Mouse (Mus musculus) testis, adult 2 months (tissue): ENCODE measurements around the gene Fermt3.

ENCODE experiments used
- CTCF ChIP-seq: fragments of 200-500 bp; IDR thresholded peaks from 2 replicates; pipeline ENCODE4 v1.5.1; 2012; ENCODE audit warnings: low read depth, mild to moderate bottlenecking, inconsistent platforms, low read length, moderate library complexity; ENCODE audit not compliant: control insufficient read depth, insufficient read depth, insufficient replicate concordance
- POLR2A ChIP-seq: fragments of 200-500 bp; IDR thresholded peaks from 2 replicates; pipeline ENCODE4 v1.6.1; 2012; ENCODE audit warnings: low read depth, mild to moderate bottlenecking, inconsistent platforms, low read length, moderate library complexity; ENCODE audit not compliant: control insufficient read depth

GRCm38 (mm10) chr19:7057722-7058207 lies 38.5 kb upstream of the Fermt3 start:
- TF ChIP-seq CTCF: peak; percentile 10; the same call in 1 of the 2 replicates
- 0 out of 2 replicates have a peak, but pooled peaks have one; percentile 21 for TF ChIP-seq POLR2A
